Mouse (Mus musculus): ENCODE results near the gene Ccdc61. TPM values are rescaled to one million over a fixed set of nuclear protein-coding genes. Genes with fewer than 3 reads are reported as not detected.

Ccdc61 gene
- 36.3 TPM for polyA plus RNA-seq (2017; shearing (Covaris generic))

GRCm38 (mm10) chr7:18910241-18910831 is at the start of gene Ccdc61:
Gene Ccdc61, minus strand, starts transcription at chr7:18910415.

GRCm38 (mm10) chr7:18925162-18925938 is 15.1 kb upstream of the Ccdc61 start, which contains the start of gene Nova2:
Gene Nova2, plus strand, starts transcription at chr7:18925888.

GRCm38 (mm10) chr7:18871031-18871430 is 39.2 kb downstream of the Ccdc61 start, which contains the start of gene Pglyrp1:
Gene Pglyrp1, plus strand, starts transcription at chr7:18871331.

Other genes with a start within 250 kb of the Ccdc61 start
- not detected for gene Psg20, start 224.2 kb downstream of the Ccdc61 start, polyA plus RNA-seq (2017; shearing (Covaris generic))
- gene Psg22, start 192.3 kb downstream of the Ccdc61 start, polyA plus RNA-seq (2017; shearing (Covaris generic)) = not detected
- gene Psg19, start 111.9 kb downstream of the Ccdc61 start, polyA plus RNA-seq (2017; shearing (Covaris generic)) = not detected
- not detected for gene Psg17, start 88.8 kb downstream of the Ccdc61 start, polyA plus RNA-seq (2017; shearing (Covaris generic))
- gene Mill2, start 70.4 kb downstream of the Ccdc61 start, polyA plus RNA-seq (2017; shearing (Covaris generic)) = not detected
- 257 TPM for gene Pglyrp1, start 39.1 kb downstream of the Ccdc61 start, polyA plus RNA-seq (2017; shearing (Covaris generic))
- not detected for gene Nova2, start 15.5 kb upstream of the Ccdc61 start, polyA plus RNA-seq (2017; shearing (Covaris generic))
- gene Nanos2, start 77.0 kb upstream of the Ccdc61 start, polyA plus RNA-seq (2017; shearing (Covaris generic)) = not detected
- gene Mypop, start 80.8 kb upstream of the Ccdc61 start, polyA plus RNA-seq (2017; shearing (Covaris generic)) = 3.5 TPM
- gene Irf2bp1, start 93.6 kb upstream of the Ccdc61 start, polyA plus RNA-seq (2017; shearing (Covaris generic)) = 4.6 TPM
- gene Foxa3, start 113.1 kb upstream of the Ccdc61 start, polyA plus RNA-seq (2017; shearing (Covaris generic)) = not detected
- gene Sympk, start 114.0 kb upstream of the Ccdc61 start, polyA plus RNA-seq (2017; shearing (Covaris generic)) = 23.2 TPM
- gene Rsph6a, start 144.3 kb upstream of the Ccdc61 start, polyA plus RNA-seq (2017; shearing (Covaris generic)) = not detected
- gene Dmwd, start 165.8 kb upstream of the Ccdc61 start, polyA plus RNA-seq (2017; shearing (Covaris generic)) = 0.22 TPM
- 1.0 TPM for gene Dmpk, start 173.4 kb upstream of the Ccdc61 start, polyA plus RNA-seq (2017; shearing (Covaris generic))
- 0.39 TPM for gene Six5, start 184.2 kb upstream of the Ccdc61 start, polyA plus RNA-seq (2017; shearing (Covaris generic))
- gene Gm4969, start 208.0 kb upstream of the Ccdc61 start, polyA plus RNA-seq (2017; shearing (Covaris generic)) = not detected
- 27.9 TPM for gene Fbxo46, start 209.4 kb upstream of the Ccdc61 start, polyA plus RNA-seq (2017; shearing (Covaris generic))
- gene Qpctl, start 238.9 kb upstream of the Ccdc61 start, polyA plus RNA-seq (2017; shearing (Covaris generic)) = 9.7 TPM
- 51.3 TPM for gene Snrpd2, start 239.3 kb upstream of the Ccdc61 start, polyA plus RNA-seq (2017; shearing (Covaris generic))

Data from activated CD4-positive, CD25-positive, alpha-beta regulatory T cell, adult 9 weeks (primary cell).